Mouse (Mus musculus) pancreas, adult 10 weeks (tissue): ENCODE results near the gene Mpv17l. TPM values are rescaled to one million over a fixed set of nuclear protein-coding genes. Genes with fewer than 3 reads are reported as not detected.

Experiments used
- polyA plus RNA-seq: library from polyadenylated mRNA; stranded (reverse); fragments of 350-450 nt; fragmentation: Illumina TruSeq; extraction: RNeasy Lipid Tissue Mini Kit (QIAGEN cat#74804); gene quantifications from one replicate; pipeline ENCODE4 v1.2.3, GENCODE M21; 2015; ENCODE audit warnings: low read depth, low replicate concordance; ENCODE audit not compliant: insufficient read depth

Mpv17l gene
- 2.7 TPM for polyA plus RNA-seq

DNA sequence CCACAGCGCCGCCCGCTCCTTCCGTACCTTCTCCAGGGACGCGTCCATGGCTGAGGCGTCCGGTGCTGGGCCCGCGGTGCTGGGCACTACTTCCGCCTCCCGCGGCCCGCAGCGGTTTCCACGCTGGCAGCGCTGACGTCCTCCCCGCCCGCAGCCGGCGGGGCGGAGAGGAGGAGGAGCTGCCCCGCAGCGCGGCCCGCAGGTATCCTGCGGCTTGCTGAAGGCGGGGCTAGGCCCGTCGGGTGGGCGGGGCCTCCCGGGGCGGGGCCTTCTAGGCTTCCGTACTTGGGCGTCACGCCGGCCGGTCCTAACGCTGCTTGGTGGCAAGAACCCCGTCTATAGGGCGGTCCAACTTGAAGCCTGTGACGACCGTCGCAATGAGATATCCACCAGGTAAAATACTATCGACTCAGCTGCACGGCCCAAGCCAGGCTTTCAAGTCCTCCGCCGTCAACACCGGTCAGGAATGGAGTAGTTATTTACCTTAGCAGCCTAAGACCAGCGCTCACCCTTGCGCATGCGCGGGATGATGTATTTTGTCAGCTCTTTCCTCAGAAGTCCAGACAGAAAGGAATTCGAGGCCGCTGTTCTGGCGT, at the start of gene Mpv17l, which contains the start of gene Pdxdc1:
Gene Mpv17l (plus strand): TSS at position 274 of the 596 bp plus-strand sequence.
Gene Pdxdc1 (minus strand): TSS at position 244 of the 596 bp plus-strand sequence.

DNA sequence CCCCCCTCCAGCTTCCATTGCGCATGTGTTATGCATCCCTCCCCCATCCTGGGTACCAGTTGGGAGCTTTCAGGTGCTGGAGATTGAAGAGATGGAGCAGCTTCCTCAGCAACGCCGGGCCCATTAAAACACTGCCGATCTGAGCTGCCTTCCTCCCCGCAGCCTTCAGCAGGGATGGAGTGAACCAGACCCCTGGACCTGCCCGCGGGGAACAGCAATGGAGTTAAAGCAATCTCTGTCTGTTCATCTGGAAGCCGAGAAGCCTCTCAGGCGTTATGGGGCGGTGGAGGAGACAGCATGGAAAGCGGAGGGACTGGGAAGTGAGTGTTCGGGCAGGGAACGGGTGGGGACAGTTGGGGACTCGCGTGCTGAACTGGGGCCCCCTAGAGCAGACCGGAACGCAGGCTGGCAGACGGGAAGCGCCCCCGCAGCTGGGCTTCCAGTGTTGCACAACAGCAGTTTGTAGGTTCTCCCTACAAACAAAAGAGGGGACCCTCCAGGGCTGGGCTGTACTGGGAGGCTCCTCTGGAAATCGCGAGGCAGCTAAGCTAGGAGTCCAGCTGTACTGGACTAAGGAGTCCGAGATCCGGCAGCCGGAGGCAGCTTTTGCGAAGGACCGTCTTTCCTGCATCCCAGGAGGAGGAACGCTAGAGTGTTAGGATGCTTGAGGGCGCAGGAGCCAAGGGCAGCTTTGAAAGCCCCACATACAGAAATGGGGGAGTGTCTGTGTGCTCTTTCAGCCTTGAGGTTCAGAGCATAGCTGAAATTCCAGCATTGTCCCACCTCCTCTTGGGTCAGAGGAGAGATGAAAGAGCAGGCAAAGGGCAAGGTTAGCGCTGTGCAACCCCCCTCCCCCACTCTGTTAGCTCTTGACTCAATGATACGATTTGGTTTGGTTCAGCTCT, 83.9 kb downstream of the Mpv17l start, which contains the start of the genes 2900011O08Rik and Ifitm7:
Gene 2900011O08Rik (plus strand): TSS at position 31 of the 905 bp plus-strand sequence.
Gene Ifitm7 (minus strand): TSS at position 315 of the 905 bp plus-strand sequence.

Other genes starting within 250 kb of the Mpv17l start
- 5.1 TPM for gene Parn, start 235.0 kb upstream of the Mpv17l start, polyA plus RNA-seq
- gene Bfar, start 231.3 kb upstream of the Mpv17l start, polyA plus RNA-seq, result 12.8 TPM
- 1.2 TPM for gene 3110001I22Rik, start 231.2 kb upstream of the Mpv17l start, polyA plus RNA-seq
- gene Pla2g10, start 172.2 kb upstream of the Mpv17l start, polyA plus RNA-seq, result not detected
- gene Rrn3, start 122.5 kb upstream of the Mpv17l start, polyA plus RNA-seq, result 4.7 TPM
- 22.5 TPM for gene Ntan1, start 84.3 kb upstream of the Mpv17l start, polyA plus RNA-seq
- gene Pdxdc1, start within 50 bp of the Mpv17l start, polyA plus RNA-seq, result 40.8 TPM
- gene 2900011O08Rik, start 83.4 kb downstream of the Mpv17l start, polyA plus RNA-seq, result not detected
- gene Ifitm7, start 83.7 kb downstream of the Mpv17l start, polyA plus RNA-seq, result not detected